Mouse (Mus musculus) intestine, embryonic 16.5 days (tissue): ENCODE results near the gene Slc5a10. TPM values are rescaled to one million over a fixed set of nuclear protein-coding genes. Genes with fewer than 3 reads are reported as not detected.

Experiments
- ATAC-seq: fragments of 200-750 bp; cut with Nextera tagmentation; 2 replicates; pipeline ENCODE4 v1.8.0; 2017; ENCODE audit warnings: moderate TSS enrichment, moderate library complexity
- H3K27ac ChIP-seq: fragments of 300-500 bp; sonication (generic); 2 replicates; pipeline ENCODE4 v1.5.1; 2014; ENCODE audit warnings: mild to moderate bottlenecking, low read length
- H3K27me3 ChIP-seq: fragments of 300-500 bp; sonication (generic); replicated peaks from 2 replicates; pipeline ENCODE4 v1.6.1; 2014; ENCODE audit warnings: low read length, control low read depth, mixed read lengths; ENCODE audit not compliant: control insufficient read depth, insufficient read depth
- H3K36me3 ChIP-seq: fragments of 300-500 bp; sonication (generic); 2 replicates; pipeline ENCODE4 v1.6.1; 2014; ENCODE audit warnings: low read length, control low read depth; ENCODE audit not compliant: control insufficient read depth, insufficient read depth
- H3K4me1 ChIP-seq: fragments of 300-500 bp; sonication (generic); 2 replicates; pipeline ENCODE4 v1.6.1; 2014; ENCODE audit warnings: low read length, control low read depth, mixed read lengths; ENCODE audit not compliant: control insufficient read depth, insufficient read depth
- H3K4me2 ChIP-seq: fragments of 300-500 bp; sonication (generic); 2 replicates; pipeline ENCODE4 v1.6.1; 2014; ENCODE audit warnings: low read depth, low read length, control low read depth
- H3K4me3 ChIP-seq: fragments of 300-500 bp; sonication (generic); 2 replicates; pipeline ENCODE4 v1.5.1; 2014; ENCODE audit warnings: mild to moderate bottlenecking, low read length
- H3K9ac ChIP-seq: fragments of 300-500 bp; sonication (generic); 2 replicates; pipeline ENCODE4 v1.6.1; 2014; ENCODE audit warnings: low read depth, low read length
- H3K9me3 ChIP-seq: fragments of 300-500 bp; sonication (generic); 2 replicates; pipeline ENCODE4 v1.6.1; 2016; ENCODE audit warnings: low read length, control low read depth; ENCODE audit not compliant: control insufficient read depth
- WGBS: fragments of 180-500 bp; shearing (Covaris S2); extraction: QIAGEN DNeasy Blood & Tissue Kit; methylation state at CpG from one replicate; pipeline ENCODE4 v1.1.7; 2014; 5-methylcytosine and 5-hydroxymethylcytosine counted together
- polyA plus RNA-seq: library from polyadenylated mRNA; unstranded; fragments of >200 nt; fragmentation: Nextera tagmentation; extraction: Ambion mirVana; gene quantifications from 2 replicates; pipeline ENCODE4 v1.2.1, GENCODE M21; 2015

Slc5a10 gene
- polyA plus RNA-seq, 1 experiment from 2014 or later: 0.11 TPM

DNA sequence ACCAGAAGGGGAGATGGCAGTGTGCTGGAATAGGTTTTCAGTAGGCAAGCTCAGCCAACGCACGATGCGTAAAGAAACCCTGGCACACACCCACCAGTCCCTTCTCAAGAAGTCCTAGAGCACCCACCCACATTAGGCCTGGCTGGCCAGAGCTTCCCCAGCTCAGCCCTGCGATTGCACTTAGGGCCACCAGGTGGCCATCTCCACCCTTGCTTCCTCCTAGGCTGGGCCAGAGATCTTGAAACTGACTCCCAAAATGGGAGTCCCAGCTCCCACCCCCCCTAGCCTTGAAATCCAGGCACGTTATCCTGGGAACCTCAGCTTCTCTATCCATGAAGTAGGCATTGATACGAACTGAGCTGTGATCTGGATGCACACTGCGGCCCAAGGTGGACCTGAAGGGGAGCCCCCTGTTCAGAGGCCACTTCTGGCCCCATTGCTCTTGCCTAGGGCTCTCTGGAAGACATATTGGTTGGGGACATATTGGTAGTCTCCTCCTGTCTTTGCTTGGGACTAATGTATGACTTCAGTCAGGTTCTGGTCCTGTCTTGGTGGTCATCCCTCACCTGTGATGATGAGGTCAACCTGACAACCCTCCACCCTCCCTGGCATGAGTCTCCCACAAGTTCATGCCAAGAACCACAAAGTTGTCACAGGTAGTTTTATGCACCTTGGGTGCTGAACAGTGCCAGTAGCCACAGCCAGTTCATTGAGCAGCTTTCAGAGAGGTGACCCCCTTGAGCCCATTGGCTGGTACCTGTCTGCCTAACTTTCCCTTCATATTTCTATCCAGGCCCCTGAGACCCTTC is 54.4 kb downstream of the Slc5a10 start:
- no peak overlapping the region for H3K4me2 ChIP-seq
- no peaks in the 10 kb centered on the region for H3K9me3 ChIP-seq
- ATAC-seq: 0 out of 2 replicates have a peak, but pooled peaks have one; percentile 19
- no peaks in the 10 kb centered on the region for H3K36me3 ChIP-seq
- H3K27ac ChIP-seq: no peak overlapping the region
- no peaks in the 10 kb centered on the region for H3K27me3 ChIP-seq
- H3K4me3 ChIP-seq: no peak overlapping the region
- H3K4me1 ChIP-seq: peaks cover 15% of the 10 kb centered on the region
- 52% methylated on average over 7 of the region's 7 CpGs for WGBS
- H3K9ac ChIP-seq: no peak overlapping the region

- no peak overlapping the region for H3K27ac ChIP-seq
- H3K4me2 ChIP-seq: no peak overlapping the region
- H3K4me3 ChIP-seq: no peak overlapping the region
- H3K27me3 ChIP-seq: no peaks in the 10 kb centered on the region
- 79% methylated on average over 4 of the region's 4 CpGs for WGBS
- no peak for ATAC-seq
- no peaks in the 10 kb centered on the region for H3K36me3 ChIP-seq
- no peaks in the 10 kb centered on the region for H3K9me3 ChIP-seq
- peaks cover 15% of the 10 kb centered on the region for H3K4me1 ChIP-seq
- no peak overlapping the region for H3K9ac ChIP-seq
These were observed 55.2 kb downstream of the Slc5a10 start for GRCm38 (mm10) chr11:61665401-61665800.

- no peak overlapping the region for H3K9ac ChIP-seq
These were observed 58.4 kb downstream of the Slc5a10 start for GRCm38 (mm10) chr11:61662189-61662588.

GRCm38 (mm10) chr11:61660806-61661392 is 59.7 kb downstream of the Slc5a10 start:
- Histone ChIP-seq H3K36me3 (no peaks in the 10 kb centered on the region), H3K27ac (no peak overlapping the region), H3K4me1 (peaks cover 3% of the 10 kb centered on the region; the same call in 1 of the 2 replicates), H3K9me3 (no peaks in the 10 kb centered on the region), H3K9ac (no peak overlapping the region), H3K27me3 (no peaks in the 10 kb centered on the region), H3K4me3 (no peak overlapping the region), H3K4me2 (no peak overlapping the region)
- no peak for ATAC-seq
- WGBS: 64% methylated on average over 7 of the region's 7 CpGs

More at GRCm38 (mm10) chr11:61662189-61662588, 58.4 kb downstream of the Slc5a10 start:
- H3K36me3 ChIP-seq: no peaks in the 10 kb centered on the region
- WGBS: 90% methylated on average over 5 of the region's 5 CpGs
- no peaks in the 10 kb centered on the region for H3K27me3 ChIP-seq
- H3K4me2 ChIP-seq: no peak overlapping the region
- H3K9me3 ChIP-seq: no peaks in the 10 kb centered on the region
- H3K4me3 ChIP-seq: no peak overlapping the region
- no peak overlapping the region for H3K27ac ChIP-seq
- ATAC-seq: no peak
- H3K4me1 ChIP-seq: no peaks in the 10 kb centered on the region; the same call in 1 of the 2 replicates

GRCm38 (mm10) chr11:61660001-61660400 is 60.6 kb downstream of the Slc5a10 start:
- ATAC-seq: no peak
- no peaks in the 10 kb centered on the region for H3K36me3 ChIP-seq
- no peaks in the 10 kb centered on the region for H3K27me3 ChIP-seq
- H3K4me3 ChIP-seq: no peak overlapping the region
- WGBS: 84% methylated on average over 8 of the region's 8 CpGs
- H3K27ac ChIP-seq: no peak overlapping the region
- no peaks in the 10 kb centered on the region for H3K9me3 ChIP-seq
- H3K4me2 ChIP-seq: no peak overlapping the region
- peaks cover 3% of the 10 kb centered on the region; the same call in 1 of the 2 replicates for H3K4me1 ChIP-seq
- H3K9ac ChIP-seq: no peak overlapping the region

DNA sequence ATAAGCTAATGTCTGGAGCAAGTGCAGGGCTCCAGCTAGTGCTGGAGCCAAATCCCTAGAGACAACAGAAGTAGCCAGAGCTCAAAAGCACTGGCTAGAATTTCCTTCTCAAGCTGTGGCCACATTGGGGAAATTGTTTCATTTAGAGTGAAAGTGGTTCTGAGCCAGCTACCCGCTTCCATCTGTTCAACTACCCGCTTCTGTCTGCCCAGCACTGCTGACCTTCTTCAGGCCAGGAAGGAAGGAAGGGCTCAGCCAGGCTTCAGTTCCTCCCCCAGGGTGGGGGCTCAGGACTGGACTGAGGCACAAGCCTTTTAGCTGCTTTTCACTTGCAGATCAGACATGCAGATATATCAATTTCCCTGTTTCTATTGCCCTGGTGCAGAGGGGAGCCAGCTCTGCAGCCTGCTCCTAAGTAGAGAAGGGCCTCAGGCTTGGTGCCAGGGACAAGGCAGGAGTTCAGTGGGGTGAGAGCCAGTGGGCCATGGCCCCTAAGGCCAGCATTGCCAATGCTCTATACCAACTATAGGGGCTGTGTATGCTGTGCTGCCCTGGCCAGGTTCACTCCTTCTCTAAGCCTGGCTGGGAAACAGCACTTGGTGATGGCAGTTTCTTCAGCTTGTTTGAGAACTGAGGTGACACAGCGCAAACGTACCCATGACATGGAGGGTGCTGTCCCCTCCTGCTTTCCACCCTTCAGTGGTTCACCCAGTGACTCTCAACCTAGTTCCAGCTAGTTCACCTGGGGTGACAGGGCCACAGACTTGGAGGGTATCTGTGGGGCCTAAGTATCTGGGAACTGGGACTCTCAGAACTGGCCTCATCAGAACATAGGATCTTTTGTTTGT is 61.4 kb downstream of the Slc5a10 start:
- H3K27ac ChIP-seq: no peak overlapping the region

DNA sequence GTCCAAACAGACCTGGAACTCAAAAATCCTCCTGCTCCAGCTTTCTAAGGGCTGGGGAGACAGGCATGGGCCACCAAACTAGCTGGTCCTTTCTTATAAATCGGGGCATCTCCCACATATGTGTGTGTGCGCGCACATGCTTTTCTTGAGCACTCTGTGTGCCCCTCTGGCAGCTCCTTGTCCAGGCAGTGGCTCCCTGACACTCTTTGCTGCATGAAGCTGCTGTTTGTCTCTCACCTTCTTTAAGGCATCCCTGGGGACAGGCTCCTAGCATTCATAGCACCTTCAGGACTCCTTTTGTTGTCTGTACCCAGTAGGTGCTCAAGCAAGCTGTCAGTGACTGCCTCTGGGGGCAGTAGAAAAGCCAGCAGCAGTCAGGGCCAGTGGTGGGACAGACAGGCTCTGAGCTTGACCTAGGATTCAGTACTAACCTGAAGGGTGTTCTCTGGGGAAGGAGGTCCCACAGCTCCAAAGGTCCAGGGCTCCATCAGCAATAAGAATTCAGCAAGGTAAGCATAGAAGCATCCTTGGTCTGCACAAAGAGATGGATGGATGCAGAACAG is 62.2 kb downstream of the Slc5a10 start:
- no peak overlapping the region for H3K4me2 ChIP-seq
- H3K9ac ChIP-seq: no peak overlapping the region
- ATAC-seq: no peak
- 87% methylated on average over 3 of the region's 3 CpGs for WGBS
- H3K4me3 ChIP-seq: no peak overlapping the region
- 0 out of 2 replicates have a peak, but pooled peaks cover 3% of the 10 kb centered on the region for H3K4me1 ChIP-seq
- H3K27me3 ChIP-seq: no peaks in the 10 kb centered on the region
- no peaks in the 10 kb centered on the region for H3K36me3 ChIP-seq
- no peaks in the 10 kb centered on the region for H3K9me3 ChIP-seq
- H3K27ac ChIP-seq: no peak overlapping the region

More for the DNA sequence above, 61.4 kb downstream of the Slc5a10 start:
- ATAC-seq: no peak
- no peaks in the 10 kb centered on the region for H3K27me3 ChIP-seq
- H3K9ac ChIP-seq: no peak overlapping the region
- peaks cover 3% of the 10 kb centered on the region; the same call in 1 of the 2 replicates for H3K4me1 ChIP-seq
- H3K4me3 ChIP-seq: no peak overlapping the region
- no peak overlapping the region for H3K4me2 ChIP-seq
- no peaks in the 10 kb centered on the region for H3K9me3 ChIP-seq
- WGBS: 80% methylated on average over 4 of the region's 4 CpGs
- no peaks in the 10 kb centered on the region for H3K36me3 ChIP-seq

DNA sequence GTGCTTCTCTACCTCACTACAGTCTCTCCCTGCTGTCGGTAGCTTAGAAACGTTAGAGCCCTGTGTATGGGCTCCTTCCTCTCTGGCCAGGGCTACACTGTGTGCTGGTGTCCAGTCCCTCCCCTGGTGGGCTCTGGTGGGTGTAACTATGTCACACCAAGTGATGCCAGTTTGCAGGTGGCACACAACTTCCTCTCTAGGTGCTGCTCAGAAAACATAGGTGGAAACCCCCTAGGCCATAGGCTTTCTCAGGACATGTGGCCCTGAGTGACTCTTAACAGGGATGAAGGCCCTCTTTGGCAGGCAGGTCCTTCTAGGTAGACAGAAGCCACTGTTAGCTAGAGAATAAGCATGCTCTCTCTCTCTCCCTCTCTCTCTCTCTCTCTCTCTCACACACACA is 63.2 kb downstream of the Slc5a10 start:
- Histone ChIP-seq H3K4me1 (0 out of 2 replicates have a peak, but pooled peaks cover 3% of the 10 kb centered on the region), H3K4me2 (no peak overlapping the region), H3K4me3 (no peak overlapping the region), H3K9ac (no peak overlapping the region), H3K27me3 (no peaks in the 10 kb centered on the region), H3K27ac (no peak overlapping the region), H3K9me3 (no peaks in the 10 kb centered on the region), H3K36me3 (no peaks in the 10 kb centered on the region)
- 69% methylated on average over 2 of the region's 2 CpGs for WGBS
- ATAC-seq: no peak
